Mouse (Mus musculus) kidney, adult 2 months (tissue): Measurements from ENCODE around the gene Pou4f1. TPM values are rescaled to one million over a fixed set of nuclear protein-coding genes. Genes with fewer than 3 reads are reported as not detected.

Experiments
- DNase-seq: peaks from one replicate; pipeline ENCODE4 v3.0.0; 2021
- H3K27ac ChIP-seq: fragments of 200-500 bp; 2 replicates; pipeline ENCODE4 v1.5.1; 2012; ENCODE audit warnings: low read depth, low read length, control low read depth, inconsistent platforms; ENCODE audit not compliant: insufficient read depth
- H3K27me3 ChIP-seq: fragments of 200-500 bp; replicated peaks from 2 replicates; pipeline ENCODE4 v1.6.1; 2012; ENCODE audit warnings: mild to moderate bottlenecking, moderate library complexity, low read length, inconsistent platforms; ENCODE audit not compliant: control insufficient read depth, insufficient read depth
- H3K36me3 ChIP-seq: fragments of 200-500 bp; 2 replicates; pipeline ENCODE4 v1.6.1; 2012; ENCODE audit warnings: mild to moderate bottlenecking, moderate library complexity, low read length, inconsistent platforms; ENCODE audit not compliant: control insufficient read depth, insufficient read depth
- H3K4me1 ChIP-seq: fragments of 200-500 bp; 2 replicates; pipeline ENCODE4 v1.6.1; 2011; ENCODE audit warnings: low read length; ENCODE audit not compliant: control insufficient read depth, insufficient read depth
- H3K4me3 ChIP-seq: fragments of 200-500 bp; 2 replicates; pipeline ENCODE4 v1.5.1; 2011; ENCODE audit warnings: mild to moderate bottlenecking, low read depth, low read length, control low read depth; ENCODE audit not compliant: insufficient read depth
- CTCF ChIP-seq: fragments of 200-500 bp; conservative IDR thresholded peaks from 2 replicates; pipeline ENCODE4 v1.5.1; 2011; ENCODE audit warnings: low read depth, mild to moderate bottlenecking, control low read depth, low read length, moderate library complexity, mixed read lengths; ENCODE audit not compliant: insufficient read depth, insufficient read length
- POLR2A ChIP-seq: fragments of 200-500 bp; IDR thresholded peaks from one replicate; pipeline ENCODE4 v1.6.1; 2011; ENCODE audit warnings: low read depth, low read length, control low read depth
- WGBS: fragments of 180-500 bp; shearing (Covaris S2); methylation state at CpG from one replicate; pipeline ENCODE4 v1.1.7; 2018; 5-methylcytosine and 5-hydroxymethylcytosine counted together
- polyA plus RNA-seq: library from polyadenylated mRNA; depleted of rRNA; stranded (reverse); fragments of >200 nt; gene quantifications from 2 replicates; pipeline ENCODE4 v1.2.3, GENCODE M21; 2012

Gene Pou4f1
- polyA plus RNA-seq, 1 experiment, result not detected

- peaks cover 3% of the 10 kb centered on the region; the same call in 1 of the 2 replicates for H3K4me1 ChIP-seq
- TF ChIP-seq POLR2A (no peak), CTCF (no peak)
- WGBS, result 2% methylated on average over 99 of the region's 101 CpGs
- no peak for DNase-seq
- peaks cover 20% of the 10 kb centered on the region for H3K27me3 ChIP-seq
- peak overlapping the region; percentile 36 for H3K4me3 ChIP-seq
- no peaks in the 10 kb centered on the region for H3K36me3 ChIP-seq
- no peak overlapping the region for H3K27ac ChIP-seq
Measured at GRCm38 (mm10) chr14:104467133-104467965, 450 bp downstream of the Pou4f1 start.

- peaks cover 3% of the 10 kb centered on the region; the same call in 1 of the 2 replicates for H3K4me1 ChIP-seq
- WGBS, result 2% methylated on average over 32 of the region's 43 CpGs
- H3K4me3 ChIP-seq, result no peak overlapping the region
- peaks cover 23% of the 10 kb centered on the region for H3K27me3 ChIP-seq
- no peak for DNase-seq
- no peaks in the 10 kb centered on the region for H3K36me3 ChIP-seq
- no peak overlapping the region for H3K27ac ChIP-seq
- no peak for TF ChIP-seq POLR2A
- TF ChIP-seq CTCF, result no peak
Measured at GRCm38 (mm10) chr14:104466557-104466956, 1.2 kb downstream of the Pou4f1 start.

GRCm38 (mm10) chr14:104465483-104466235 lies 2.1 kb downstream of the Pou4f1 start:
- TF ChIP-seq POLR2A (no peak), CTCF (no peak)
- H3K27me3 ChIP-seq, result peaks cover 28% of the 10 kb centered on the region
- DNase-seq, result no peak
- no peaks in the 10 kb centered on the region for H3K36me3 ChIP-seq
- no peak overlapping the region for H3K27ac ChIP-seq
- H3K4me1 ChIP-seq, result peaks cover 3% of the 10 kb centered on the region; the same call in 1 of the 2 replicates
- WGBS, result 2% methylated on average over 64 of the region's 64 CpGs
- peak overlapping the region; percentile 22; the same call in 1 of the 2 replicates for H3K4me3 ChIP-seq

GRCm38 (mm10) chr14:104464841-104465240 lies 3.0 kb downstream of the Pou4f1 start:
- Histone ChIP-seq H3K27ac (no peak overlapping the region), H3K4me1 (peaks cover 3% of the 10 kb centered on the region; the same call in 1 of the 2 replicates), H3K36me3 (no peaks in the 10 kb centered on the region), H3K27me3 (peaks cover 32% of the 10 kb centered on the region), H3K4me3 (no peak overlapping the region)
- no peak for DNase-seq
- 9% methylated on average over 5 of the region's 5 CpGs for WGBS
- no peak for TF ChIP-seq CTCF
- TF ChIP-seq POLR2A, result no peak

GRCm38 (mm10) chr14:104463631-104464250 lies 4.1 kb downstream of the Pou4f1 start:
- 10% methylated on average over 5 of the region's 5 CpGs for WGBS

GRCm38 (mm10) chr14:104461286-104462240 lies 6.2 kb downstream of the Pou4f1 start:
- H3K27me3 ChIP-seq, result peaks cover 25% of the 10 kb centered on the region
- DNase-seq, result no peak
- WGBS, result 4% methylated on average over 10 of the region's 10 CpGs
- TF ChIP-seq POLR2A (no peak), CTCF (no peak)
- no peak overlapping the region for H3K4me3 ChIP-seq
- no peak overlapping the region for H3K27ac ChIP-seq
- no peaks in the 10 kb centered on the region for H3K36me3 ChIP-seq
- H3K4me1 ChIP-seq, result no peaks in the 10 kb centered on the region

More at GRCm38 (mm10) chr14:104463631-104464250, 4.1 kb downstream of the Pou4f1 start:
- H3K36me3 ChIP-seq, result no peaks in the 10 kb centered on the region
- no peak for DNase-seq
- peaks cover 3% of the 10 kb centered on the region; the same call in 1 of the 2 replicates for H3K4me1 ChIP-seq
- H3K4me3 ChIP-seq, result no peak overlapping the region
- H3K27me3 ChIP-seq, result peaks cover 32% of the 10 kb centered on the region
- no peak for TF ChIP-seq CTCF
- TF ChIP-seq POLR2A, result no peak
- no peak overlapping the region for H3K27ac ChIP-seq
